Mouse (Mus musculus) forebrain, embryonic 10.5 days (tissue): ENCODE measurements around the gene Smim12. TPM values are rescaled to one million over a fixed set of nuclear protein-coding genes. Genes with fewer than 3 reads are reported as not detected.

Experiments
- DNase-seq: peaks from one replicate; pipeline ENCODE4 v3.0.0-alpha.2; 2017; ENCODE audit warnings: low spot score; ENCODE audit errors: extremely low spot score
- H3K27ac ChIP-seq: fragments of 300-500 bp; sonication (generic); 2 replicates; pipeline ENCODE4 v1.5.1; 2016; ENCODE audit warnings: mild to moderate bottlenecking
- H3K27me3 ChIP-seq: fragments of 300-500 bp; sonication (generic); 2 replicates; pipeline ENCODE4 v1.6.1; 2016; ENCODE audit warnings: mild to moderate bottlenecking; ENCODE audit not compliant: poor library complexity, severe bottlenecking
- H3K36me3 ChIP-seq: fragments of 300-500 bp; sonication (generic); replicated peaks from 2 replicates; pipeline ENCODE4 v1.6.1; 2016; ENCODE audit warnings: mild to moderate bottlenecking, moderate library complexity
- H3K4me1 ChIP-seq: fragments of 300-500 bp; sonication (generic); 2 replicates; pipeline ENCODE4 v1.6.1; 2016
- H3K4me3 ChIP-seq: fragments of 300-500 bp; sonication (generic); 2 replicates; pipeline ENCODE4 v1.5.1; 2016; ENCODE audit warnings: mild to moderate bottlenecking, moderate library complexity
- H3K9me3 ChIP-seq: fragments of 300-500 bp; sonication (generic); 2 replicates; pipeline ENCODE4 v1.6.1; 2016; ENCODE audit warnings: mild to moderate bottlenecking, moderate library complexity
- WGBS: fragments of 180-500 bp; shearing (Covaris S2); methylation state at CpG from one replicate; pipeline ENCODE4 v1.1.7; 2016; 5-methylcytosine and 5-hydroxymethylcytosine counted together
- polyA plus RNA-seq: library from polyadenylated mRNA; unstranded; fragments of >200 nt; fragmentation: Nextera tagmentation; extraction: Ambion mirVana; gene quantifications from 2 replicates; pipeline ENCODE4 v1.2.1, GENCODE M21; 2016

Smim12 gene
- 78.0 and 79.1 TPM in 2 replicates for polyA plus RNA-seq

DNA sequence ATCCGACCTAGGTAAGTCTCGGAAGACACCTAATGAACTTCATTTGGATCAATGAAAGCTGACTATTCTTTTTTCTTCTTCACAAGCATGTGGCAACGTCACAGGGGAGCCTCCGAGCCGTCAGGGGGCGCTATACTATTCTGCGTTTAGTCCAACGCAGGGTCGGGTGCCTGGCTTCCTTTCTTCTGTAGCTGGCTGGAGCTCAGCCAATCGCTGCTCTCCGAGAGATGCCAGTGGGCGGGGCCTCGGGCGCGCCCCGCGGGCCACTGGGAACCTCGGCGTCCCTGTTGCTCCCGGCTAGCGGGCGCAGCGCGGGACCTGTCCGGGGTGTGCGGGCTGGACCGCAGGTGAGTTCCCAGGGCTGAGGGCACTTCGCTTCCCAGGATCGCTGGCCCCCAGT lies at the start of gene Smim12:
TSS of gene Smim12 (plus strand) at position 233 of the 400 bp plus-strand sequence.
- H3K4me1 ChIP-seq = peaks cover 17% of the 10 kb centered on the region
- no peaks in the 10 kb centered on the region for H3K27me3 ChIP-seq
- no peaks in the 10 kb centered on the region for H3K9me3 ChIP-seq
- H3K27ac ChIP-seq = peak within 1 kb of the TSS; percentile 89
- peak within 1 kb of the TSS; percentile 97 for H3K4me3 ChIP-seq
- WGBS = under 1% methylated on average over 29 of the region's 29 CpGs
- peak; percentile 98 for DNase-seq
- peaks cover 21% of the 10 kb centered on the region for H3K36me3 ChIP-seq

DNA sequence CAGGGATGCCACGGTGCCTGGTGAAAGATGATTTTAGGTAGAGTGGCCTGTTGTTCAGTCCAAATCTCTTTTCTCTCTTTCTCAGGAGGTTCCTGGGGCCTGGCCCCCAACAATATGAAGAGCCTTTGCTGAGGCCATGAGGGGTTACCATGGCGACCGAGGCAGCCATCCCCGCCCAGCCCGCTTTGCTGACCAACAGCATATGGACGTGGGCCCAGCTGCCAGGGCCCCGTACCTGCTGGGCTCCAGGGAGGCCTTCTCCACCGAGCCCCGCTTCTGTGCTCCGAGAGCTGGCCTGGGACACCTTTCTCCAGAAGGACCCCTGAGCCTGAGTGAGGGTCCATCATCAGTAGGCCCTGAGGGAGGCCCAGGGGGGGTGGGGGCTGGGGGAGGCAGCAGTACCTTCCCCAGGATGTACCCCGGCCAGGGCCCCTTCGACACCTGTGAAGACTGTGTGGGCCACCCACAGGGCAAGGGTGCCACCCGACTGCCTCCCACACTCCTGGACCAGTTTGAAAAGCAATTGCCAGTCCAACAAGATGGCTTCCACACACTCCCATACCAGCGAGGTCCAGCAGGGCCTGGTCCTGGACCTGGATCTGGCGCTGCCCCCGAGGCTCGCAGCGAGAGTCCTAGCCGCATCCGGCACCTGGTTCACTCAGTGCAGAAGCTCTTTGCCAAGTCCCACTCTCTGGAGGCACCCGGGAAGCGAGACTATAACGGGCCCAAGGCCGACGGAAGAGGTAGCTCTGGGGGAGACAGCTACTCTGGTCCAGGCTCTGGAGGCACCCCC lies 48.9 kb upstream of the Smim12 start:
- peak overlapping the region; percentile 51 for H3K27ac ChIP-seq
- 84% methylated on average over 25 of the region's 25 CpGs for WGBS

GRCm38 (mm10) chr4:127198609-127199008 lies 45.0 kb upstream of the Smim12 start:
- Histone ChIP-seq H3K27ac (no peak overlapping the region), H3K4me1 (peaks cover 25% of the 10 kb centered on the region), H3K4me3 (no peak overlapping the region), H3K36me3 (no peaks in the 10 kb centered on the region), H3K9me3 (no peaks in the 10 kb centered on the region), H3K27me3 (no peaks in the 10 kb centered on the region; the same call in 1 of the 2 replicates)
- DNase-seq = no peak
- 24% methylated on average over 6 of the region's 6 CpGs for WGBS

More for the DNA sequence above, 48.9 kb upstream of the Smim12 start:
- Histone ChIP-seq H3K36me3 (no peaks in the 10 kb centered on the region), H3K9me3 (no peaks in the 10 kb centered on the region), H3K4me1 (peaks cover 25% of the 10 kb centered on the region), H3K27me3 (no peaks in the 10 kb centered on the region; the same call in 1 of the 2 replicates), H3K4me3 (no peak overlapping the region)
- DNase-seq = no peak

DNA sequence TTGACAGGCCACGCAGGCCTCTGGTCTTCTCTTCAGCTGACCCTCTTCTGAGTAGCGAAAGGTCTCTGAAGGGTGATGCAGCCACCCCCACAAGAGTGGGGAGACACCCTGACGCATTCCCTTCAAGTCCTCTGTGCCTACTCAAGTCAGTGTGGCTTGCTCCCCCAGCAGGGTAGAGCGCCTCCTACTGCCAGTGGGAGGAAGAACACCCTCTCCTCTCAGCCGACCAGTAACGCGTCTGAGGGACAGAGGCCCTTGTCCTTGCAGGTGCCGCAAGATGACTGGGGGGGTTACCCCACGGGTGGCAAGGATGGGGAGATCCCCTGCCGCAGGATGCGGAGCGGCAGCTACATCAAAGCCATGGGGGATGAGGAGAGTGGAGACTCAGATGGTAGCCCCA lies 44.2 kb upstream of the Smim12 start:
- H3K4me1 ChIP-seq = peaks cover 18% of the 10 kb centered on the region
- no peak for DNase-seq
- H3K36me3 ChIP-seq = no peaks in the 10 kb centered on the region
- H3K27ac ChIP-seq = no peak overlapping the region
- H3K4me3 ChIP-seq = no peak overlapping the region
- H3K9me3 ChIP-seq = no peaks in the 10 kb centered on the region
- 57% methylated on average over 12 of the region's 12 CpGs for WGBS
- no peaks in the 10 kb centered on the region; the same call in 1 of the 2 replicates for H3K27me3 ChIP-seq

DNA sequence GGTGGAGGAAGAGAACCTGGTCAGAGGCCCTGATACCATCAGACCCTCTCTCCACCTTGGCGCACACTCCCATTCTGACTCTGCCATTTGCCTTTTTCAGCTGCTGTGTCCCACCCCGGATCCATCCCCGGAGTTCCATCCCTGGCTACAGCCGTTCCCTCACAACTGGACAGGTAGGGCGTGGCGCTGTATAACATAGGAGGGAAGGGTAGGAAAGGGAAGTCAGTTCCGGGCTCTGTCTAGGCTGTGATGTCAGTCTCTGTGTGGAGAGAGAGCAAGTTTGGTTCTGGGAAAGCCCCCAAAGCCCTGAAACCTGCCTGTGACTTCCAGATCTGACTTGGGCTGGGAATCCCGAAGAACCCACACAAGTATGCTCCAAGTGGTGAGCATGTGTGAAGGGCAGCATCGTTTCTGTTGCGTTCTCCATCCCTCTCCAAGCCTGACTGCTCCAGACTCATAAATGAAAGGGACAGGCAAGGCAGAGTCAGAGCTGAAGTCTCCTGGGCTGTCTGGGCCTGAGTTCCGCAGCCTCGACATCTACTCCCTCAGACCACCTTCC lies 43.3 kb upstream of the Smim12 start:
- H3K27me3 ChIP-seq = no peaks in the 10 kb centered on the region; the same call in 1 of the 2 replicates
- H3K4me3 ChIP-seq = no peak overlapping the region
- no peaks in the 10 kb centered on the region for H3K9me3 ChIP-seq
- DNase-seq = no peak
- no peaks in the 10 kb centered on the region for H3K36me3 ChIP-seq
- H3K27ac ChIP-seq = no peak overlapping the region
- 90% methylated on average over 12 of the region's 12 CpGs for WGBS
- H3K4me1 ChIP-seq = peaks cover 11% of the 10 kb centered on the region; the same call in 1 of the 2 replicates

DNA sequence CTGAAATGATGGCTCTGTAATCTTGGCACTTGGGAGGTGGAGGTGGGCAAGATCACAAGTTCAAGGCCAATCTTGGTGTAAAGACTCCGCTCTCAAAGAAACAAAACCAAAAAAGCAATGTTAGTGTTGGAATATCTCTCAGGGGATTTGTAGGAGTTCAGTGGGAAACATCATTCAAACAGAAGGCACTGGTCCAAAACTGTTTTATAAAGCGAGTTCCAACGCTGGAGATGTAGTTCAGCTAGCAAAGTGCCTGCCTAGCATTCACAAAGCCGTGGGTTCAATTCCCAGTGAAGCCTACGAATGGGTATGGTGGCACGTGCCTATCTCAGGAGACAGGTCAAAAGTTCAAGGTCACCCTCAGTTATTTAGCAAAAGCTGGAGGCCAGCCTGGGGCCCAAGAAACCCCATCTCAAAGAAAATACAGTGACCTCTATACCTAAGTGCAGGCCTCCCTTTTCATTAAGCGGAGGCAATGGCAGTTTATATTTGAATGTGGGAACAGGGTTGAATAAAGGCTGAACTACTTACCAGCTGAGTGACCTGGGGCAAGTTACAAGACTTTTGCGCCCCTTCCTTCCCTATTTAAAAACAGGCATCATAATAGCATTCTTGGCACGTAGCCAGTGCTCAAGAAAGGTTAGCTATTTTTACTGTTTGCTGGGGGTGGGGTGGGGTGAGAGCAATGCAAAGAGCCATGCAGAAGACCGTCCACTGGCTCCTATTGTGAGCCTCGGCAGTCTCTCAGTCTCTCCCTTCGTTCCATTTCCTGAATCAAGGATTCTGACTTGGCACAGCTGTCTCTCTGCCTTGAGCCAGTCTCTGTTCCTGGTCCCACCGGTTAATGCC lies 42.6 kb upstream of the Smim12 start:
- DNase-seq = no peak
- Histone ChIP-seq H3K9me3 (no peaks in the 10 kb centered on the region), H3K4me3 (no peak overlapping the region), H3K4me1 (peaks cover 11% of the 10 kb centered on the region; the same call in 1 of the 2 replicates), H3K27ac (no peak overlapping the region), H3K36me3 (no peaks in the 10 kb centered on the region), H3K27me3 (no peaks in the 10 kb centered on the region)
- WGBS = 84% methylated on average over 13 of the region's 13 CpGs

DNA sequence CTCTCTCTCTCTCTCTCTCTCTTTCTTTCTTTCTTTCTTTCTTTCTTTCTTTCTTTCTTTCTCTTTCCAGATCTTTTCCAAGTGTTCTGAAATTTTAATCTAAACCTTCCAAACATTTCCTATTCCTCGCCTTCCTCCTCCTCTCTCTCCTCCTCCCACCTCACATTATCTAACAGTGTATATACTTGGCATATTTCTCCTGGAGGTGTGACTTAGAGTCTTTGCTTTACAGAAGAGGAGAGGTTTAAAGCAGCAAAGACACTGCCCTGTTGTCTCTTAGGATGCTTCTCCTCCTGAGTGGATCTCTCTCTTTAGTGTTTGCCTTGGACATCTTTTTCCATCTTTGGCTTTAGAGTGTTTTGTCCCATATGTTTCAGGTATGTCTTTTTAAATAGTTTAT lies 40.5 kb upstream of the Smim12 start:
- Histone ChIP-seq H3K27me3 (no peaks in the 10 kb centered on the region), H3K4me1 (peaks cover 11% of the 10 kb centered on the region; the same call in 1 of the 2 replicates), H3K36me3 (no peaks in the 10 kb centered on the region), H3K9me3 (no peaks in the 10 kb centered on the region), H3K4me3 (no peak overlapping the region), H3K27ac (no peak overlapping the region)
- 71% methylated on average over 1 of the region's 1 CpGs for WGBS
- no peak for DNase-seq

GRCm38 (mm10) chr4:127211318-127211717 lies 32.3 kb upstream of the Smim12 start:
- Histone ChIP-seq H3K4me1 (peaks cover 7% of the 10 kb centered on the region), H3K9me3 (no peaks in the 10 kb centered on the region), H3K36me3 (no peaks in the 10 kb centered on the region), H3K4me3 (no peak overlapping the region), H3K27me3 (peaks cover 42% of the 10 kb centered on the region), H3K27ac (no peak overlapping the region)
- 84% methylated on average over 9 of the region's 9 CpGs for WGBS
- no peak for DNase-seq

DNA sequence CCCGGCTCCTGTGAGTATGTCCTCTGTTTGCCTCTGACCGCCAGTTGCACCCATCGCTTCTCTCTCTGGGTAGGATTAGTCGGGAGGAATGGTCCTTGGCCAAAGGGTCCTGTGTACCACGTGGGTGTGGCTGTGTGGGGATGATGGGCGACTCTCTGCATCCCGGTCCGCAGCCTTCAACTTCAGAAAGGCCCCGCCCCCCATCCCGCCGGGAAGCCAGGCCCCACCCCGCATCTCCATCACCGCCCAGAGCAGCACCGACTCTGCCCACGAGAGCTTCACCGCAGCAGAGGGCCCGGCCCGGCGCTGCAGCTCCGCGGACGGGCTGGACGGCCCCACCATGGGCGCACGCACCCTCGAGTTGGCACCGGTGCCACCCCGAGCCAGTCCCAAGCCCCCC lies 29.1 kb upstream of the Smim12 start:
- 9% methylated on average over 28 of the region's 28 CpGs for WGBS
- DNase-seq = no peak
- no peaks in the 10 kb centered on the region for H3K36me3 ChIP-seq
- peaks cover 48% of the 10 kb centered on the region for H3K27me3 ChIP-seq
- H3K4me1 ChIP-seq = peaks cover 7% of the 10 kb centered on the region
- no peak overlapping the region for H3K27ac ChIP-seq
- H3K4me3 ChIP-seq = peak overlapping the region; percentile 27
- no peaks in the 10 kb centered on the region for H3K9me3 ChIP-seq

- Histone ChIP-seq H3K9me3 (no peaks in the 10 kb centered on the region), H3K4me3 (no peak overlapping the region), H3K27me3 (peaks cover 48% of the 10 kb centered on the region), H3K36me3 (no peaks in the 10 kb centered on the region), H3K27ac (no peak overlapping the region), H3K4me1 (peaks cover 7% of the 10 kb centered on the region)
- no peak for DNase-seq
- 58% methylated on average over 11 of the region's 11 CpGs for WGBS
Measured at GRCm38 (mm10) chr4:127215103-127215502, 28.5 kb upstream of the Smim12 start.

- DNase-seq = no peak
- peaks cover 48% of the 10 kb centered on the region for H3K27me3 ChIP-seq
- H3K9me3 ChIP-seq = no peaks in the 10 kb centered on the region
- 77% methylated on average over 7 of the region's 9 CpGs for WGBS
- peaks cover 7% of the 10 kb centered on the region for H3K4me1 ChIP-seq
- no peak overlapping the region for H3K4me3 ChIP-seq
- no peaks in the 10 kb centered on the region for H3K36me3 ChIP-seq
- H3K27ac ChIP-seq = no peak overlapping the region
Measured at GRCm38 (mm10) chr4:127215799-127216198, 27.8 kb upstream of the Smim12 start.

GRCm38 (mm10) chr4:127216251-127216651 lies 27.3 kb upstream of the Smim12 start:
- peaks cover 7% of the 10 kb centered on the region for H3K4me1 ChIP-seq
- H3K27ac ChIP-seq = no peak overlapping the region
- no peaks in the 10 kb centered on the region for H3K36me3 ChIP-seq
- no peak for DNase-seq
- H3K9me3 ChIP-seq = no peaks in the 10 kb centered on the region
- H3K4me3 ChIP-seq = no peak overlapping the region
- 73% methylated on average over 4 of the region's 4 CpGs for WGBS
- peaks cover 48% of the 10 kb centered on the region for H3K27me3 ChIP-seq
